Mouse (Mus musculus): ENCODE data around the gene Lrrc45. TPM values are rescaled to one million over a fixed set of nuclear protein-coding genes. Genes with fewer than 3 reads are reported as not detected.
A peak's percentile ranks its signal among the peaks of the same experiment; 100 is the strongest.
"Not testable (repeated sequence)": the region's sequence is repeated elsewhere in the genome, so short reads cannot be mapped to it uniquely, and the experiment has no call there.

Lrrc45 gene
- polyA plus RNA-seq, 1 experiment from 2014 or later: 57.0 TPM

GRCm38 (mm10) chr11:120722067-120722630 lies 8.4 kb downstream of the Lrrc45 start:
- 23% methylated on average over 21 of the region's 21 CpGs for WGBS
- peaks cover 55% of the 10 kb centered on the region for H3K27me3 ChIP-seq (ENCODE audit: low read depth, poor library complexity, severe bottlenecking)
- DNase-seq (ENCODE audit: low spot score): no peak
- H3K36me3 ChIP-seq: peaks cover 30% of the 10 kb centered on the region
- no peaks in the 10 kb centered on the region for H3K9me3 ChIP-seq (replicated peaks)
- peak overlapping the region; percentile 79 for H3K27ac ChIP-seq (replicated peaks)
- peak overlapping the region; percentile 74 for H3K4me3 ChIP-seq
- peaks cover 41% of the 10 kb centered on the region for H3K4me1 ChIP-seq

- Histone ChIP-seq H3K27ac (replicated peaks) (no peak overlapping the region), H3K9me3 (replicated peaks) (no peaks in the 10 kb centered on the region), H3K36me3 (peaks cover 23% of the 10 kb centered on the region), H3K4me3 (no peak overlapping the region), H3K27me3 (ENCODE audit: low read depth, poor library complexity, severe bottlenecking) (peaks cover 57% of the 10 kb centered on the region), H3K4me1 (peaks cover 44% of the 10 kb centered on the region)
- WGBS: 92% methylated on average over 11 of the region's 11 CpGs
- DNase-seq (ENCODE audit: low spot score): no peak
Observed at GRCm38 (mm10) chr11:120722761-120723382, 9.1 kb downstream of the Lrrc45 start.

- DNase-seq (ENCODE audit: low spot score): no peak
- H3K27ac ChIP-seq (replicated peaks): no peak overlapping the region
- H3K4me3 ChIP-seq: no peak overlapping the region
- H3K36me3 ChIP-seq: peaks cover 16% of the 10 kb centered on the region
- peaks cover 44% of the 10 kb centered on the region for H3K4me1 ChIP-seq
- no peaks in the 10 kb centered on the region for H3K9me3 ChIP-seq (replicated peaks)
- WGBS: 88% methylated on average over 7 of the region's 7 CpGs
- H3K27me3 ChIP-seq (ENCODE audit: low read depth, poor library complexity, severe bottlenecking): peaks cover 64% of the 10 kb centered on the region
Observed at GRCm38 (mm10) chr11:120723509-120723908, 9.8 kb downstream of the Lrrc45 start.

- Histone ChIP-seq H3K36me3 (no peaks in the 10 kb centered on the region), H3K27ac (replicated peaks) (peak overlapping the region; percentile 70), H3K4me3 (peak overlapping the region; percentile 80), H3K9me3 (replicated peaks) (no peaks in the 10 kb centered on the region), H3K4me1 (peaks cover 36% of the 10 kb centered on the region), H3K27me3 (ENCODE audit: low read depth, poor library complexity, severe bottlenecking) (peaks cover 72% of the 10 kb centered on the region)
- 20% methylated on average over 34 of the region's 36 CpGs for WGBS
- DNase-seq (ENCODE audit: low spot score): no peak
Observed at GRCm38 (mm10) chr11:120726243-120727168, 12.8 kb downstream of the Lrrc45 start.

GRCm38 (mm10) chr11:120727169-120727527 lies 13.4 kb downstream of the Lrrc45 start, which contains the start of gene Dcxr:
Gene Dcxr, minus strand, starts transcription at chr11:120727281.
- DNase-seq (ENCODE audit: low spot score): peak; percentile 87
- peaks cover 29% of the 10 kb centered on the region for H3K4me1 ChIP-seq
- H3K9me3 ChIP-seq (replicated peaks): no peaks in the 10 kb centered on the region
- H3K36me3 ChIP-seq: no peaks in the 10 kb centered on the region
- peaks cover 69% of the 10 kb centered on the region for H3K27me3 ChIP-seq (ENCODE audit: low read depth, poor library complexity, severe bottlenecking)
- peak within 1 kb of the TSS; percentile 70 for H3K27ac ChIP-seq (replicated peaks)
- H3K4me3 ChIP-seq: peak within 1 kb of the TSS; percentile 80
- WGBS: under 1% methylated on average over 14 of the region's 14 CpGs

GRCm38 (mm10) chr11:120727564-120727963 lies 13.8 kb downstream of the Lrrc45 start:
- Histone ChIP-seq H3K36me3 (no peaks in the 10 kb centered on the region), H3K27ac (replicated peaks) (no peak overlapping the region), H3K9me3 (replicated peaks) (no peaks in the 10 kb centered on the region), H3K27me3 (ENCODE audit: low read depth, poor library complexity, severe bottlenecking) (peaks cover 65% of the 10 kb centered on the region), H3K4me1 (peaks cover 26% of the 10 kb centered on the region), H3K4me3 (peak overlapping the region; percentile 80)
- 67% methylated on average over 12 of the region's 12 CpGs for WGBS
- DNase-seq (ENCODE audit: low spot score): no peak

GRCm38 (mm10) chr11:120728530-120729240 lies 15.0 kb downstream of the Lrrc45 start:
- H3K36me3 ChIP-seq: no peaks in the 10 kb centered on the region
- no peak overlapping the region for H3K27ac ChIP-seq (replicated peaks)
- peaks cover 24% of the 10 kb centered on the region for H3K4me1 ChIP-seq
- DNase-seq (ENCODE audit: low spot score): no peak
- WGBS: 65% methylated on average over 11 of the region's 11 CpGs
- H3K9me3 ChIP-seq (replicated peaks): no peaks in the 10 kb centered on the region
- H3K4me3 ChIP-seq: peak overlapping the region; percentile 34; the same call in 1 of the 2 replicates
- H3K27me3 ChIP-seq (ENCODE audit: low read depth, poor library complexity, severe bottlenecking): peaks cover 54% of the 10 kb centered on the region

- 0 out of 2 replicates have a peak overlapping the region, but pooled peaks have one; percentile 49 for H3K27ac ChIP-seq (replicated peaks)
Observed at GRCm38 (mm10) chr11:120729432-120730050, 15.8 kb downstream of the Lrrc45 start.

GRCm38 (mm10) chr11:120730331-120730870 lies 16.7 kb downstream of the Lrrc45 start:
- no peak for DNase-seq (ENCODE audit: low spot score)
- Histone ChIP-seq H3K4me3 (no peak overlapping the region), H3K4me1 (peaks cover 24% of the 10 kb centered on the region), H3K36me3 (no peaks in the 10 kb centered on the region), H3K27ac (replicated peaks) (no peak overlapping the region), H3K27me3 (ENCODE audit: low read depth, poor library complexity, severe bottlenecking) (peaks cover 46% of the 10 kb centered on the region), H3K9me3 (replicated peaks) (no peaks in the 10 kb centered on the region)
- WGBS: 84% methylated on average over 10 of the region's 10 CpGs

More at GRCm38 (mm10) chr11:120729432-120730050, 15.8 kb downstream of the Lrrc45 start:
- H3K9me3 ChIP-seq (replicated peaks); H3K36me3 ChIP-seq: not testable (repeated sequence)
- Histone ChIP-seq H3K4me3 (peak overlapping the region; percentile 34; the same call in 1 of the 2 replicates), H3K27me3 (ENCODE audit: low read depth, poor library complexity, severe bottlenecking) (peaks cover 51% of the 10 kb centered on the region), H3K4me1 (peaks cover 24% of the 10 kb centered on the region)
- DNase-seq (ENCODE audit: low spot score): peak; percentile 48
- 1% methylated on average over 18 of the region's 21 CpGs for WGBS

GRCm38 (mm10) chr11:120731395-120731794 lies 17.7 kb downstream of the Lrrc45 start:
- 88% methylated on average over 1 of the region's 1 CpGs for WGBS

GRCm38 (mm10) chr11:120731858-120732680 lies 18.3 kb downstream of the Lrrc45 start, which contains the start of gene Cbr2:
Gene Cbr2, minus strand, starts transcription at chr11:120732114.
- no peak for DNase-seq (ENCODE audit: low spot score)
- WGBS: 79% methylated on average over 12 of the region's 12 CpGs
- no peak within 1 kb of the TSS for H3K27ac ChIP-seq (replicated peaks)

More at GRCm38 (mm10) chr11:120731395-120731794, 17.7 kb downstream of the Lrrc45 start:
- H3K4me3 ChIP-seq: no peak overlapping the region
- H3K27ac ChIP-seq (replicated peaks): no peak overlapping the region
- no peaks in the 10 kb centered on the region for H3K36me3 ChIP-seq
- peaks cover 36% of the 10 kb centered on the region for H3K27me3 ChIP-seq (ENCODE audit: low read depth, poor library complexity, severe bottlenecking)
- no peaks in the 10 kb centered on the region for H3K9me3 ChIP-seq (replicated peaks)
- DNase-seq (ENCODE audit: low spot score): no peak
- peaks cover 19% of the 10 kb centered on the region for H3K4me1 ChIP-seq

More at GRCm38 (mm10) chr11:120731858-120732680, 18.3 kb downstream of the Lrrc45 start, which contains the start of gene Cbr2:
- Histone ChIP-seq H3K36me3 (no peaks in the 10 kb centered on the region), H3K9me3 (replicated peaks) (no peaks in the 10 kb centered on the region), H3K27me3 (ENCODE audit: low read depth, poor library complexity, severe bottlenecking) (peaks cover 34% of the 10 kb centered on the region), H3K4me1 (peaks cover 13% of the 10 kb centered on the region), H3K4me3 (no peak within 1 kb of the TSS)
